Mouse (Mus musculus) liver, embryonic 15.5 days (tissue): ENCODE measurements around the gene Mipol1. TPM values are rescaled to one million over a fixed set of nuclear protein-coding genes. Genes with fewer than 3 reads are reported as not detected.

Experiments
- ATAC-seq: fragments of 200-750 bp; cut with Nextera tagmentation; 2 replicates; pipeline ENCODE4 v1.8.0; 2017; ENCODE audit warnings: moderate number of reproducible peaks, mild to moderate bottlenecking, moderate library complexity; ENCODE audit not compliant: insufficient read depth
- H3K27ac ChIP-seq: fragments of 300-500 bp; sonication (generic); replicated peaks from 2 replicates; pipeline ENCODE4 v1.5.1; 2015; ENCODE audit warnings: mild to moderate bottlenecking, inconsistent platforms
- H3K27me3 ChIP-seq: fragments of 300-500 bp; sonication (generic); 2 replicates; pipeline ENCODE4 v1.6.1; 2015; ENCODE audit warnings: mild to moderate bottlenecking, inconsistent platforms
- H3K36me3 ChIP-seq: fragments of 300-500 bp; sonication (generic); replicated peaks from 2 replicates; pipeline ENCODE4 v1.6.1; 2015; ENCODE audit warnings: moderate library complexity, mild to moderate bottlenecking, inconsistent platforms
- H3K4me1 ChIP-seq: fragments of 300-500 bp; sonication (generic); replicated peaks from 2 replicates; pipeline ENCODE4 v1.6.1; 2015; ENCODE audit warnings: inconsistent platforms
- H3K4me2 ChIP-seq: fragments of 300-500 bp; sonication (generic); 2 replicates; pipeline ENCODE4 v1.6.1; 2015; ENCODE audit warnings: moderate library complexity, mild to moderate bottlenecking, inconsistent platforms
- H3K4me3 ChIP-seq: fragments of 300-500 bp; sonication (generic); replicated peaks from 2 replicates; pipeline ENCODE4 v1.5.1; 2015; ENCODE audit warnings: mild to moderate bottlenecking, inconsistent platforms
- H3K9ac ChIP-seq: fragments of 300-500 bp; sonication (generic); 2 replicates; pipeline ENCODE4 v1.6.1; 2015; ENCODE audit warnings: moderate library complexity, mild to moderate bottlenecking, inconsistent platforms
- H3K9me3 ChIP-seq: fragments of 300-500 bp; sonication (generic); replicated peaks from 2 replicates; pipeline ENCODE4 v1.6.1; 2016; ENCODE audit warnings: inconsistent platforms
- WGBS: fragments of 180-500 bp; shearing (Covaris S2); methylation state at CpG from one replicate; pipeline ENCODE4 v1.1.7; 2015; ENCODE audit warnings: mixed read lengths; ENCODE audit not compliant: insufficient replicate concordance; 5-methylcytosine and 5-hydroxymethylcytosine counted together
- polyA plus RNA-seq: library from polyadenylated mRNA; unstranded; fragments of >200 nt; fragmentation: Nextera tagmentation; extraction: Ambion mirVana; gene quantifications from 2 replicates; pipeline ENCODE4 v1.2.1, GENCODE M21; 2015

Mipol1 gene
- polyA plus RNA-seq, 1 experiment from 2014 or later = 3.2 TPM

- ATAC-seq = no peak
- WGBS = 72% methylated on average over 7 of the region's 7 CpGs
Observed at GRCm38 (mm10) chr12:57364027-57364426, 133.8 kb downstream of the Mipol1 start.

GRCm38 (mm10) chr12:57371790-57372547, 141.7 kb downstream of the Mipol1 start:
- Histone ChIP-seq H3K36me3 (no peaks in the 10 kb centered on the region), H3K27ac (no peak overlapping the region), H3K9ac (no peak overlapping the region), H3K4me3 (no peak overlapping the region), H3K4me2 (no peak overlapping the region), H3K27me3 (no peaks in the 10 kb centered on the region), H3K4me1 (peaks cover 5% of the 10 kb centered on the region), H3K9me3 (no peaks in the 10 kb centered on the region)
- ATAC-seq = peak; percentile 80
- 66% methylated on average over 3 of the region's 3 CpGs for WGBS

More at GRCm38 (mm10) chr12:57364027-57364426, 133.8 kb downstream of the Mipol1 start:
- Histone ChIP-seq H3K9ac (no peak overlapping the region), H3K4me3 (no peak overlapping the region), H3K27me3 (no peaks in the 10 kb centered on the region), H3K9me3 (no peaks in the 10 kb centered on the region), H3K27ac (no peak overlapping the region), H3K4me1 (no peaks in the 10 kb centered on the region), H3K36me3 (no peaks in the 10 kb centered on the region), H3K4me2 (no peak overlapping the region)

GRCm38 (mm10) chr12:57382797-57383196, 152.6 kb downstream of the Mipol1 start:
- H3K4me1 ChIP-seq = no peaks in the 10 kb centered on the region
- no peak overlapping the region for H3K4me3 ChIP-seq
- H3K4me2 ChIP-seq = no peak overlapping the region
- H3K9ac ChIP-seq = no peak overlapping the region
- no peak for ATAC-seq
- no peaks in the 10 kb centered on the region for H3K27me3 ChIP-seq
- no peaks in the 10 kb centered on the region for H3K9me3 ChIP-seq
- H3K36me3 ChIP-seq = no peaks in the 10 kb centered on the region
- H3K27ac ChIP-seq = no peak overlapping the region
- 56% methylated on average over 6 of the region's 6 CpGs for WGBS

- 53% methylated on average over 2 of the region's 2 CpGs for WGBS
- H3K4me2 ChIP-seq = no peak overlapping the region
- ATAC-seq = no peak
- no peak overlapping the region for H3K27ac ChIP-seq
- no peaks in the 10 kb centered on the region for H3K36me3 ChIP-seq
- no peak overlapping the region for H3K4me3 ChIP-seq
- no peak overlapping the region for H3K9ac ChIP-seq
- H3K4me1 ChIP-seq = no peaks in the 10 kb centered on the region
- H3K9me3 ChIP-seq = no peaks in the 10 kb centered on the region
- H3K27me3 ChIP-seq = no peaks in the 10 kb centered on the region
Observed at GRCm38 (mm10) chr12:57387588-57388292, 157.5 kb downstream of the Mipol1 start.

GRCm38 (mm10) chr12:57399547-57399946, 169.3 kb downstream of the Mipol1 start:
- H3K27me3 ChIP-seq = no peaks in the 10 kb centered on the region
- H3K4me3 ChIP-seq = no peak overlapping the region

GRCm38 (mm10) chr12:57400186-57400585, 170.0 kb downstream of the Mipol1 start:
- Histone ChIP-seq H3K27me3 (no peaks in the 10 kb centered on the region), H3K36me3 (no peaks in the 10 kb centered on the region), H3K27ac (no peak overlapping the region), H3K4me3 (no peak overlapping the region), H3K9ac (no peak overlapping the region), H3K4me1 (no peaks in the 10 kb centered on the region), H3K9me3 (no peaks in the 10 kb centered on the region), H3K4me2 (no peak overlapping the region)
- 54% methylated on average over 4 of the region's 4 CpGs for WGBS
- ATAC-seq = no peak

More at GRCm38 (mm10) chr12:57399547-57399946, 169.3 kb downstream of the Mipol1 start:
- WGBS = 69% methylated on average over 4 of the region's 4 CpGs
- Histone ChIP-seq H3K9ac (no peak overlapping the region), H3K36me3 (no peaks in the 10 kb centered on the region), H3K9me3 (no peaks in the 10 kb centered on the region), H3K27ac (no peak overlapping the region), H3K4me2 (no peak overlapping the region), H3K4me1 (no peaks in the 10 kb centered on the region)
- ATAC-seq = no peak

GRCm38 (mm10) chr12:57401126-57401525, 170.9 kb downstream of the Mipol1 start:
- Histone ChIP-seq H3K27me3 (no peaks in the 10 kb centered on the region), H3K9ac (no peak overlapping the region), H3K27ac (no peak overlapping the region), H3K9me3 (no peaks in the 10 kb centered on the region), H3K4me1 (no peaks in the 10 kb centered on the region), H3K4me2 (no peak overlapping the region), H3K36me3 (no peaks in the 10 kb centered on the region), H3K4me3 (no peak overlapping the region)
- ATAC-seq = no peak
- 66% methylated on average over 7 of the region's 7 CpGs for WGBS

- Histone ChIP-seq H3K4me1 (no peaks in the 10 kb centered on the region), H3K9me3 (no peaks in the 10 kb centered on the region), H3K27ac (no peak overlapping the region), H3K27me3 (no peaks in the 10 kb centered on the region), H3K4me2 (no peak overlapping the region), H3K36me3 (no peaks in the 10 kb centered on the region), H3K9ac (no peak overlapping the region), H3K4me3 (no peak overlapping the region)
- 78% methylated on average over 6 of the region's 6 CpGs for WGBS
- no peak for ATAC-seq
Observed at GRCm38 (mm10) chr12:57402360-57402759, 172.1 kb downstream of the Mipol1 start.

GRCm38 (mm10) chr12:57409976-57410375, 179.7 kb downstream of the Mipol1 start:
- H3K9me3 ChIP-seq = no peaks in the 10 kb centered on the region
- no peaks in the 10 kb centered on the region for H3K4me1 ChIP-seq
- H3K4me3 ChIP-seq = no peak overlapping the region
- no peak overlapping the region for H3K27ac ChIP-seq
- no peaks in the 10 kb centered on the region for H3K36me3 ChIP-seq
- no peak for ATAC-seq
- no peak overlapping the region for H3K9ac ChIP-seq
- no peaks in the 10 kb centered on the region for H3K27me3 ChIP-seq
- H3K4me2 ChIP-seq = no peak overlapping the region

- Histone ChIP-seq H3K9me3 (no peaks in the 10 kb centered on the region), H3K4me2 (no peak overlapping the region), H3K4me1 (no peaks in the 10 kb centered on the region), H3K36me3 (no peaks in the 10 kb centered on the region), H3K27me3 (no peaks in the 10 kb centered on the region), H3K9ac (no peak overlapping the region), H3K4me3 (no peak overlapping the region), H3K27ac (no peak overlapping the region)
- no peak for ATAC-seq
- 45% methylated on average over 3 of the region's 3 CpGs for WGBS
Observed at GRCm38 (mm10) chr12:57413833-57414232, 183.6 kb downstream of the Mipol1 start.

- Histone ChIP-seq H3K4me2 (no peak overlapping the region), H3K4me3 (no peak overlapping the region), H3K27ac (no peak overlapping the region), H3K9ac (no peak overlapping the region), H3K4me1 (no peaks in the 10 kb centered on the region), H3K27me3 (no peaks in the 10 kb centered on the region), H3K9me3 (no peaks in the 10 kb centered on the region), H3K36me3 (no peaks in the 10 kb centered on the region)
- ATAC-seq = no peak
- 78% methylated on average over 5 of the region's 5 CpGs for WGBS
Observed at GRCm38 (mm10) chr12:57424902-57425301, 194.7 kb downstream of the Mipol1 start.
